Mouse (Mus musculus) heart, postnatal 14 days (tissue): ENCODE measurements around the gene Arhgap17. TPM values are rescaled to one million over a fixed set of nuclear protein-coding genes. Genes with fewer than 3 reads are reported as not detected.

Experiments used
- DNase-seq, 2 experiments: peaks; one replicate each; pipeline ENCODE4 v3.0.0; 2021 to 2022
- intact Hi-C: fragments of 180-260 bp; cut with DNase I; formaldehyde crosslinking; loops from one replicate; pipeline ENCODE4 v1.15.1; 2025
- total RNA-seq, 2 experiments: library from RNA; stranded (reverse); gene quantifications; 2 replicates each; pipeline ENCODE4 v1.2.3; 2021

The Arhgap17 gene
- total RNA-seq, 2 experiments from 2014 or later = 17.6 to 25.0 TPM

- intact Hi-C loops = loop anchor here (5.0 kb wide), 1 partner anchor 171 kb away; no protein-coding TSS in a partner anchor
- no peak for DNase-seq
These were observed 73.6 kb downstream of the Arhgap17 start for GRCm38 (mm10) chr7:123296097-123296496.

- intact Hi-C loops = loop anchor here (5.0 kb wide), 1 partner anchor 172 kb away; no protein-coding TSS in a partner anchor
- DNase-seq = no peak
These were observed 74.3 kb downstream of the Arhgap17 start for GRCm38 (mm10) chr7:123295423-123295822.

- intact Hi-C loops = no loop called here
- DNase-seq = no peak
These were observed 75.8 kb downstream of the Arhgap17 start for GRCm38 (mm10) chr7:123293898-123294297.

GRCm38 (mm10) chr7:123291942-123292341 is 77.8 kb downstream of the Arhgap17 start:
- intact Hi-C loops = no loop called here
- no peak for DNase-seq

- DNase-seq = no peak
- intact Hi-C loops = no loop called here
These were observed 80.5 kb downstream of the Arhgap17 start for GRCm38 (mm10) chr7:123289176-123289575.

- intact Hi-C loops = no loop called here
- DNase-seq = no peak
These were observed 81.8 kb downstream of the Arhgap17 start for GRCm38 (mm10) chr7:123287903-123288302.

- no peak for DNase-seq
- intact Hi-C loops = no loop called here
These were observed 83.8 kb downstream of the Arhgap17 start for GRCm38 (mm10) chr7:123285896-123286295.

GRCm38 (mm10) chr7:123283826-123284225 is 85.9 kb downstream of the Arhgap17 start:
- intact Hi-C loops = no loop called here
- no peak for DNase-seq

- intact Hi-C loops = no loop called here
- no peak for DNase-seq
These were observed 89.9 kb downstream of the Arhgap17 start for GRCm38 (mm10) chr7:123279797-123280196.

- intact Hi-C loops = no loop called here
- no peak for DNase-seq
These were observed 93.1 kb downstream of the Arhgap17 start for GRCm38 (mm10) chr7:123276568-123276967.

- DNase-seq = no peak
- intact Hi-C loops = no loop called here
These were observed 96.7 kb downstream of the Arhgap17 start for GRCm38 (mm10) chr7:123273056-123273455.

GRCm38 (mm10) chr7:123258103-123258502 is 111.6 kb downstream of the Arhgap17 start:
- no peak for DNase-seq
- intact Hi-C loops = no loop called here

GRCm38 (mm10) chr7:123254196-123254970 is 115.3 kb downstream of the Arhgap17 start:
- no peak for DNase-seq
- intact Hi-C loops = no loop called here

- intact Hi-C loops = no loop called here
These were observed 116.3 kb downstream of the Arhgap17 start for GRCm38 (mm10) chr7:123253396-123253795.

GRCm38 (mm10) chr7:123251343-123251742 is 118.4 kb downstream of the Arhgap17 start:
- intact Hi-C loops = no loop called here
- DNase-seq = no peak

More at GRCm38 (mm10) chr7:123253396-123253795, 116.3 kb downstream of the Arhgap17 start:
- no peak for DNase-seq

GRCm38 (mm10) chr7:123248166-123248565 is 121.5 kb downstream of the Arhgap17 start:
- intact Hi-C loops = no loop called here
- DNase-seq = no peak

GRCm38 (mm10) chr7:123246504-123247084 is 123.1 kb downstream of the Arhgap17 start:
- intact Hi-C loops = no loop called here
- DNase-seq = no peak

- intact Hi-C loops = no loop called here
- no peak for DNase-seq
These were observed 124.9 kb downstream of the Arhgap17 start for GRCm38 (mm10) chr7:123244833-123245232.

- no peak for DNase-seq
- intact Hi-C loops = no loop called here
These were observed 127.5 kb downstream of the Arhgap17 start for GRCm38 (mm10) chr7:123242241-123242640.

- no peak for DNase-seq
- intact Hi-C loops = no loop called here
These were observed 129.7 kb downstream of the Arhgap17 start for GRCm38 (mm10) chr7:123240064-123240463.

- intact Hi-C loops = no loop called here
- DNase-seq = no peak
These were observed 131.1 kb downstream of the Arhgap17 start for GRCm38 (mm10) chr7:123238621-123239020.

- peak; percentile 35 to 62 for DNase-seq
- intact Hi-C loops = no loop called here
These were observed 134.3 kb downstream of the Arhgap17 start for GRCm38 (mm10) chr7:123235449-123235848.
